Mouse (Mus musculus): Measurements from ENCODE around the gene Ryr1. TPM values are rescaled to one million over a fixed set of nuclear protein-coding genes. Genes with fewer than 3 reads are reported as not detected.

Gene Ryr1
- polyA plus RNA-seq, 1 experiment from 2014 or later = 2.5 TPM

GRCm38 (mm10) chr7:29043674-29044057 is 81.3 kb downstream of the Ryr1 start:
- ATAC-seq (ENCODE audit: insufficient number of reproducible peaks, low FRiP score, low TSS enrichment, low read depth) = no peak
- no peak for DNase-seq (ENCODE audit: low spot score)

GRCm38 (mm10) chr7:29043016-29043673 is 81.8 kb downstream of the Ryr1 start:
- no peak overlapping the region for H3K27ac ChIP-seq (replicated peaks; ENCODE audit: low read depth, low read length)

More at GRCm38 (mm10) chr7:29043674-29044057, 81.3 kb downstream of the Ryr1 start:
- no peak overlapping the region for H3K4me3 ChIP-seq (ENCODE audit: low read depth, low read length)
- H3K9ac ChIP-seq (ENCODE audit: low read length) = no peak overlapping the region
- WGBS = 45% methylated on average over 11 of the region's 11 CpGs
- no peak overlapping the region for H3K27ac ChIP-seq (replicated peaks; ENCODE audit: low read depth, low read length)
- H3K4me2 ChIP-seq (ENCODE audit: low read depth, severe bottlenecking) = peak overlapping the region; percentile 4; the same call in 1 of the 2 replicates
- H3K4me1 ChIP-seq (ENCODE audit: control insufficient read depth, insufficient read depth, low read length) = peaks cover 9% of the 10 kb centered on the region; the same call in 1 of the 2 replicates
- H3K27me3 ChIP-seq (ENCODE audit: control insufficient read depth, insufficient read depth, low read length) = no peaks in the 10 kb centered on the region
- peaks cover 3% of the 10 kb centered on the region; the same call in 1 of the 2 replicates for H3K36me3 ChIP-seq (ENCODE audit: control insufficient read depth, insufficient read depth, low read length)
- H3K9me3 ChIP-seq (ENCODE audit: control insufficient read depth, low read length) = peaks cover 3% of the 10 kb centered on the region; the same call in 1 of the 2 replicates

GRCm38 (mm10) chr7:29041194-29041593 is 83.8 kb downstream of the Ryr1 start:
- Histone ChIP-seq H3K9me3 (ENCODE audit: control insufficient read depth, low read length) (no peaks in the 10 kb centered on the region), H3K9ac (ENCODE audit: low read length) (no peak overlapping the region), H3K4me1 (ENCODE audit: control insufficient read depth, insufficient read depth, low read length) (peaks cover 6% of the 10 kb centered on the region; the same call in 1 of the 2 replicates), H3K36me3 (ENCODE audit: control insufficient read depth, insufficient read depth, low read length) (peaks cover 3% of the 10 kb centered on the region; the same call in 1 of the 2 replicates), H3K27me3 (ENCODE audit: control insufficient read depth, insufficient read depth, low read length) (no peaks in the 10 kb centered on the region), H3K4me2 (ENCODE audit: low read depth, severe bottlenecking) (no peak overlapping the region), H3K27ac (replicated peaks; ENCODE audit: low read depth, low read length) (no peak overlapping the region), H3K4me3 (ENCODE audit: low read depth, low read length) (no peak overlapping the region)
- ATAC-seq (ENCODE audit: insufficient number of reproducible peaks, low FRiP score, low TSS enrichment, low read depth) = no peak
- DNase-seq (ENCODE audit: low spot score) = no peak
- 85% methylated on average over 5 of the region's 5 CpGs for WGBS

More at GRCm38 (mm10) chr7:29043016-29043673, 81.8 kb downstream of the Ryr1 start:
- H3K4me2 ChIP-seq (ENCODE audit: low read depth, severe bottlenecking) = peak overlapping the region; percentile 4; the same call in 1 of the 2 replicates
- peaks cover 9% of the 10 kb centered on the region; the same call in 1 of the 2 replicates for H3K4me1 ChIP-seq (ENCODE audit: control insufficient read depth, insufficient read depth, low read length)
- H3K9ac ChIP-seq (ENCODE audit: low read length) = no peak overlapping the region
- H3K36me3 ChIP-seq (ENCODE audit: control insufficient read depth, insufficient read depth, low read length) = peaks cover 3% of the 10 kb centered on the region; the same call in 1 of the 2 replicates
- ATAC-seq (ENCODE audit: insufficient number of reproducible peaks, low FRiP score, low TSS enrichment, low read depth) (no peak), DNase-seq (ENCODE audit: low spot score) (no peak)
- H3K4me3 ChIP-seq (ENCODE audit: low read depth, low read length) = no peak overlapping the region
- H3K27me3 ChIP-seq (ENCODE audit: control insufficient read depth, insufficient read depth, low read length) = no peaks in the 10 kb centered on the region
- WGBS = 76% methylated on average over 19 of the region's 19 CpGs
- H3K9me3 ChIP-seq (ENCODE audit: control insufficient read depth, low read length) = no peaks in the 10 kb centered on the region; the same call in 1 of the 2 replicates

- WGBS = 2% methylated on average over 26 of the region's 26 CpGs
- H3K36me3 ChIP-seq (ENCODE audit: control insufficient read depth, insufficient read depth, low read length) = peaks cover 3% of the 10 kb centered on the region; the same call in 1 of the 2 replicates
- peaks cover 6% of the 10 kb centered on the region; the same call in 1 of the 2 replicates for H3K4me1 ChIP-seq (ENCODE audit: control insufficient read depth, insufficient read depth, low read length)
- peak overlapping the region; percentile 74 for H3K4me2 ChIP-seq (ENCODE audit: low read depth, severe bottlenecking)
- ATAC-seq (ENCODE audit: insufficient number of reproducible peaks, low FRiP score, low TSS enrichment, low read depth) (peak; percentile 67), DNase-seq (ENCODE audit: low spot score) (peak; percentile 78)
- H3K9me3 ChIP-seq (ENCODE audit: control insufficient read depth, low read length) = no peaks in the 10 kb centered on the region
- peak overlapping the region; percentile 51; the same call in 1 of the 2 replicates for H3K27ac ChIP-seq (replicated peaks; ENCODE audit: low read depth, low read length)
- H3K4me3 ChIP-seq (ENCODE audit: low read depth, low read length) = peak overlapping the region; percentile 41
- H3K9ac ChIP-seq (ENCODE audit: low read length) = peak overlapping the region; percentile 68
- H3K27me3 ChIP-seq (ENCODE audit: control insufficient read depth, insufficient read depth, low read length) = no peaks in the 10 kb centered on the region
Measured at GRCm38 (mm10) chr7:29039985-29040661, 84.9 kb downstream of the Ryr1 start.

- peak; percentile 97 for DNase-seq (ENCODE audit: low spot score)
- peak; percentile 67; the same call in 1 of the 2 replicates for ATAC-seq (ENCODE audit: insufficient number of reproducible peaks, low FRiP score, low TSS enrichment, low read depth)
- Histone ChIP-seq H3K4me2 (ENCODE audit: low read depth, severe bottlenecking) (peak overlapping the region; percentile 74), H3K4me3 (ENCODE audit: low read depth, low read length) (peak overlapping the region; percentile 41), H3K9me3 (ENCODE audit: control insufficient read depth, low read length) (no peaks in the 10 kb centered on the region), H3K27ac (replicated peaks; ENCODE audit: low read depth, low read length) (peak overlapping the region; percentile 51; the same call in 1 of the 2 replicates), H3K9ac (ENCODE audit: low read length) (peak overlapping the region; percentile 68), H3K27me3 (ENCODE audit: control insufficient read depth, insufficient read depth, low read length) (no peaks in the 10 kb centered on the region), H3K36me3 (ENCODE audit: control insufficient read depth, insufficient read depth, low read length) (peaks cover 3% of the 10 kb centered on the region; the same call in 1 of the 2 replicates), H3K4me1 (ENCODE audit: control insufficient read depth, insufficient read depth, low read length) (peaks cover 6% of the 10 kb centered on the region; the same call in 1 of the 2 replicates)
- 3% methylated on average over 11 of the region's 11 CpGs for WGBS
Measured at GRCm38 (mm10) chr7:29039604-29039984, 85.4 kb downstream of the Ryr1 start.

- DNase-seq (ENCODE audit: low spot score) (no peak), ATAC-seq (ENCODE audit: insufficient number of reproducible peaks, low FRiP score, low TSS enrichment, low read depth) (no peak)
- no peaks in the 10 kb centered on the region for H3K9me3 ChIP-seq (ENCODE audit: control insufficient read depth, low read length)
- no peak overlapping the region for H3K4me2 ChIP-seq (ENCODE audit: low read depth, severe bottlenecking)
- H3K36me3 ChIP-seq (ENCODE audit: control insufficient read depth, insufficient read depth, low read length) = no peaks in the 10 kb centered on the region
- H3K9ac ChIP-seq (ENCODE audit: low read length) = no peak overlapping the region
- H3K4me1 ChIP-seq (ENCODE audit: control insufficient read depth, insufficient read depth, low read length) = peaks cover 6% of the 10 kb centered on the region; the same call in 1 of the 2 replicates
- no peak overlapping the region for H3K4me3 ChIP-seq (ENCODE audit: low read depth, low read length)
- WGBS = 82% methylated on average over 6 of the region's 6 CpGs
- H3K27ac ChIP-seq (replicated peaks; ENCODE audit: low read depth, low read length) = no peak overlapping the region
- no peaks in the 10 kb centered on the region for H3K27me3 ChIP-seq (ENCODE audit: control insufficient read depth, insufficient read depth, low read length)
Measured at GRCm38 (mm10) chr7:29037261-29037660, 87.7 kb downstream of the Ryr1 start.

- Histone ChIP-seq H3K36me3 (ENCODE audit: control insufficient read depth, insufficient read depth, low read length) (no peaks in the 10 kb centered on the region), H3K27ac (replicated peaks; ENCODE audit: low read depth, low read length) (no peak overlapping the region), H3K9ac (ENCODE audit: low read length) (no peak overlapping the region), H3K4me3 (ENCODE audit: low read depth, low read length) (no peak overlapping the region), H3K9me3 (ENCODE audit: control insufficient read depth, low read length) (no peaks in the 10 kb centered on the region), H3K4me1 (ENCODE audit: control insufficient read depth, insufficient read depth, low read length) (no peaks in the 10 kb centered on the region), H3K4me2 (ENCODE audit: low read depth, severe bottlenecking) (no peak overlapping the region), H3K27me3 (ENCODE audit: control insufficient read depth, insufficient read depth, low read length) (no peaks in the 10 kb centered on the region)
- no peak for DNase-seq (ENCODE audit: low spot score)
- WGBS = 90% methylated on average over 5 of the region's 5 CpGs
- no peak for ATAC-seq (ENCODE audit: insufficient number of reproducible peaks, low FRiP score, low TSS enrichment, low read depth)
Measured at GRCm38 (mm10) chr7:29032685-29033084, 92.3 kb downstream of the Ryr1 start.

GRCm38 (mm10) chr7:29031641-29032040 is 93.3 kb downstream of the Ryr1 start:
- Histone ChIP-seq H3K4me2 (ENCODE audit: low read depth, severe bottlenecking) (no peak overlapping the region), H3K9ac (ENCODE audit: low read length) (no peak overlapping the region), H3K27me3 (ENCODE audit: control insufficient read depth, insufficient read depth, low read length) (no peaks in the 10 kb centered on the region), H3K27ac (replicated peaks; ENCODE audit: low read depth, low read length) (no peak overlapping the region), H3K4me1 (ENCODE audit: control insufficient read depth, insufficient read depth, low read length) (no peaks in the 10 kb centered on the region), H3K4me3 (ENCODE audit: low read depth, low read length) (no peak overlapping the region), H3K36me3 (ENCODE audit: control insufficient read depth, insufficient read depth, low read length) (no peaks in the 10 kb centered on the region), H3K9me3 (ENCODE audit: control insufficient read depth, low read length) (no peaks in the 10 kb centered on the region)
- DNase-seq (ENCODE audit: low spot score) (no peak), ATAC-seq (ENCODE audit: insufficient number of reproducible peaks, low FRiP score, low TSS enrichment, low read depth) (no peak)
- WGBS = 94% methylated on average over 10 of the region's 10 CpGs
